Mouse (Mus musculus) right cerebral cortex, adult 18-20 months (tissue): ENCODE data around the gene Macrod2.

ENCODE experiments used
- DNase-seq: peaks from one replicate; pipeline ENCODE4 v3.0.0; 2022; ENCODE audit warnings: mixed read lengths

Gene Macrod2

GRCm38 (mm10) chr2:141228809-141229208, 833.7 kb downstream of the Macrod2 start:
- peak; percentile 14 for DNase-seq

- DNase-seq, result no peak
These were observed 834.7 kb downstream of the Macrod2 start for GRCm38 (mm10) chr2:141229820-141230219.

GRCm38 (mm10) chr2:141231011-141231668, 836.0 kb downstream of the Macrod2 start:
- DNase-seq, result peak; percentile 45

- no peak for DNase-seq
These were observed 839.2 kb downstream of the Macrod2 start for GRCm38 (mm10) chr2:141234306-141234705.

GRCm38 (mm10) chr2:141234724-141235453, 839.8 kb downstream of the Macrod2 start:
- DNase-seq, result no peak

GRCm38 (mm10) chr2:141247680-141248079, 852.6 kb downstream of the Macrod2 start:
- DNase-seq, result no peak

- DNase-seq, result no peak
These were observed 869.5 kb downstream of the Macrod2 start for GRCm38 (mm10) chr2:141264582-141264981.

- DNase-seq, result no peak
These were observed 871.5 kb downstream of the Macrod2 start for GRCm38 (mm10) chr2:141266591-141266990.

GRCm38 (mm10) chr2:141271541-141271940, 876.4 kb downstream of the Macrod2 start:
- DNase-seq, result no peak

GRCm38 (mm10) chr2:141272966-141273365, 877.9 kb downstream of the Macrod2 start:
- DNase-seq, result no peak

- no peak for DNase-seq
These were observed 879.2 kb downstream of the Macrod2 start for GRCm38 (mm10) chr2:141274262-141274661.

- DNase-seq, result no peak
These were observed 884.1 kb downstream of the Macrod2 start for GRCm38 (mm10) chr2:141279130-141279698.

GRCm38 (mm10) chr2:141280817-141281216, 885.7 kb downstream of the Macrod2 start:
- no peak for DNase-seq

- DNase-seq, result no peak
These were observed 891.1 kb downstream of the Macrod2 start for GRCm38 (mm10) chr2:141286110-141286747.

GRCm38 (mm10) chr2:141288494-141288893, 893.4 kb downstream of the Macrod2 start:
- DNase-seq, result no peak

- no peak for DNase-seq
These were observed 894.1 kb downstream of the Macrod2 start for GRCm38 (mm10) chr2:141289059-141289713.

- DNase-seq, result no peak
These were observed 897.7 kb downstream of the Macrod2 start for GRCm38 (mm10) chr2:141292847-141293246.

GRCm38 (mm10) chr2:141299168-141299567, 904.1 kb downstream of the Macrod2 start:
- DNase-seq, result no peak

GRCm38 (mm10) chr2:141301030-141301429, 905.9 kb downstream of the Macrod2 start:
- no peak for DNase-seq

- no peak for DNase-seq
These were observed 913.3 kb downstream of the Macrod2 start for GRCm38 (mm10) chr2:141308406-141308805.

GRCm38 (mm10) chr2:141312136-141312948, 917.2 kb downstream of the Macrod2 start:
- no peak for DNase-seq

- DNase-seq, result no peak
These were observed 920.2 kb downstream of the Macrod2 start for GRCm38 (mm10) chr2:141315349-141315748.
